Mouse (Mus musculus): ENCODE results near the gene Abracl. TPM values are rescaled to one million over a fixed set of nuclear protein-coding genes. Genes with fewer than 3 reads are reported as not detected.

The Abracl gene
- polyA plus RNA-seq, 1 experiment from 2014 or later, result 192 TPM

- ATAC-seq (ENCODE audit: insufficient read depth, low FRiP score), result no peak
- Histone ChIP-seq H3K9ac (ENCODE audit: low read length) (no peak overlapping the region), H3K9me3 (replicated peaks; ENCODE audit: control insufficient read depth, low read length) (no peaks in the 10 kb centered on the region), H3K36me3 (ENCODE audit: control insufficient read depth, insufficient read depth, low read length) (no peaks in the 10 kb centered on the region), H3K4me3 (replicated peaks; ENCODE audit: low read length) (no peak overlapping the region), H3K27me3 (ENCODE audit: control insufficient read depth, insufficient read depth, low read length) (no peaks in the 10 kb centered on the region), H3K4me2 (ENCODE audit: low read depth, low read length) (no peak overlapping the region), H3K27ac (ENCODE audit: low read length) (no peak overlapping the region), H3K4me1 (ENCODE audit: control insufficient read depth, insufficient read depth, low read length) (no peaks in the 10 kb centered on the region)
- 56% methylated on average over 4 of the region's 4 CpGs for WGBS
These were observed 57.0 kb downstream of the Abracl start for GRCm38 (mm10) chr10:17966090-17966489.

Other genes starting within 250 kb of the Abracl start
- 0.51 and 2.5 TPM in 2 replicates for gene Txlnb, start 227.1 kb downstream of the Abracl start, polyA plus RNA-seq (2015; fragmentation: Nextera tagmentation; extraction: Ambion mirVana)
- 4.6 and 4.7 TPM in 2 replicates for gene Heca, start 75.2 kb downstream of the Abracl start, polyA plus RNA-seq (2015; fragmentation: Nextera tagmentation; extraction: Ambion mirVana)
- 9.0 and 10.3 TPM in 2 replicates for gene Reps1, start 32.6 kb upstream of the Abracl start, polyA plus RNA-seq (2015; fragmentation: Nextera tagmentation; extraction: Ambion mirVana)
- 0.43 TPM in 1 of 2 replicates, not detected in the other for gene Ect2l, start 187.6 kb upstream of the Abracl start, polyA plus RNA-seq (2015; fragmentation: Nextera tagmentation; extraction: Ambion mirVana)
- gene Ccdc28a, start 211.7 kb upstream of the Abracl start, polyA plus RNA-seq (2015; fragmentation: Nextera tagmentation; extraction: Ambion mirVana), result 13.1 and 16.4 TPM in 2 replicates

Data from stomach, embryonic 16.5 days (tissue).